Mouse (Mus musculus) spleen, postnatal 14 days (tissue): ENCODE data around the gene Cd79b.
A peak's percentile ranks its signal among the peaks of the same experiment; 100 is the strongest.

Experiments used
- DNase-seq, 2 experiments: peaks; one replicate each; pipeline ENCODE4 v3.0.0; 2021 to 2022; ENCODE audit warnings: low spot score in 2 of 2

The Cd79b gene

GRCm38 (mm10) chr11:106273811-106274210 is 40.8 kb downstream of the Cd79b start:
- DNase-seq, result no peak

GRCm38 (mm10) chr11:106273311-106273684 is 41.3 kb downstream of the Cd79b start:
- peak in 1 of 2 experiments; percentile 28 for DNase-seq

- peak; percentile 98 for DNase-seq
These were observed 41.8 kb downstream of the Cd79b start, which contains the start of gene Smarcd2 for GRCm38 (mm10) chr11:106272644-106273310. Smarcd2 (minus strand) TSS chr11:106272972.

- DNase-seq, result peak; percentile 47 to 51
These were observed 42.5 kb downstream of the Cd79b start for GRCm38 (mm10) chr11:106271794-106272643.

GRCm38 (mm10) chr11:106271131-106271793 is 43.3 kb downstream of the Cd79b start:
- no peak for DNase-seq

- no peak for DNase-seq
These were observed 45.5 kb downstream of the Cd79b start for GRCm38 (mm10) chr11:106269060-106269431.

- DNase-seq, result no peak
These were observed 46.1 kb downstream of the Cd79b start for GRCm38 (mm10) chr11:106268326-106269059.

- DNase-seq, result no peak
These were observed 46.7 kb downstream of the Cd79b start for GRCm38 (mm10) chr11:106267871-106268270.

GRCm38 (mm10) chr11:106267311-106267852 is 47.2 kb downstream of the Cd79b start:
- DNase-seq, result no peak

- DNase-seq, result no peak
These were observed 48.1 kb downstream of the Cd79b start for GRCm38 (mm10) chr11:106266431-106266830.

GRCm38 (mm10) chr11:106265570-106265969 is 49.0 kb downstream of the Cd79b start:
- no peak for DNase-seq

GRCm38 (mm10) chr11:106264988-106265387 is 49.6 kb downstream of the Cd79b start:
- no peak for DNase-seq

- DNase-seq, result no peak
These were observed 50.6 kb downstream of the Cd79b start for GRCm38 (mm10) chr11:106263963-106264362.
